Mouse (Mus musculus): ENCODE measurements around the gene Gm38392.
A peak's percentile ranks its signal among the peaks of the same experiment; 100 is the strongest.
"Not testable (repeated sequence)": the region's sequence is repeated elsewhere in the genome, so short reads cannot be mapped to it uniquely, and the experiment has no call there.

Gene Gm38392

GRCm38 (mm10) chr3:88276529-88277143 lies 10.4 kb downstream of the Gm38392 start:
- no peak for DNase-seq (ENCODE audit: low spot score in 2 of 2)

DNA sequence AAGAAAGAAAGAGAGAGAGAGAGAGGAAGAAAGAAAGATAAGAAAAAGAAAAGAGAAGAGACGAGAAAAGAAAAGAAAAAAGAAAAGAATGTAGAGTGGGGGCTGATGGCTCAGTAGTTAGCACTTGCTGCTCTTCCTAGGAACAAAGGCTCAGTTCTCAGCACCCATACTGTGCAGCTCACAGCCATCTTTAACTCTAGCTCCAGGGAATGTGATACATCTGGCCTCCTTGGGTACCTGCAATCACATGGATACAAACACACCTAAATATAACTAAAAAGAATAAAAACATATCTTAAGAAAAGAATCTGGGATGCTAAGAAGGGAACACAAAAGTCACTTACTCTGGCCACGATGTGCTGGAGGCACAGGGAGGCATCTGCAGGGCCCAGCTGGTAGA lies 10.9 kb downstream of the Gm38392 start:
- no peak for DNase-seq (ENCODE audit: low spot score in 2 of 2)

GRCm38 (mm10) chr3:88274002-88274401 lies 13.0 kb downstream of the Gm38392 start:
- no peak for DNase-seq (ENCODE audit: low spot score in 2 of 2)

DNA sequence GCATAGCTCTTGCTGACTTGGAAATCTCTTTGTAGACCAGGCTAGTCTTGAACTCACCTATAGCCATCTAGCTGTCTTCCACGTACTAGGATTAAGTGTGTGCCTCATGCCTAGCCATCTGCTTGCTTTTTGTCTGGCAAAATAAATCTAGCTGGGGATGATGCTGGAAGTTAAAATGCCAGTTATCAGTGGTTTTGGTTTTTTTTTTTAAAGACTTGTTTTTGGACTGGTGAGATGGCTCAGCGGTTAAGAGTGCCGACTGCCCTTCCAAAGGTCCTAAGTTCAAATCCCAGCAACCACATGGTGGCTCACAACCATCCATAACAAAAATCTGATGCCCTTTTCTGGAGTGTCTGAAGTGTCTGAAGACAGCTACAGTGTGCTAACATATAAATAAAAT lies 15.2 kb downstream of the Gm38392 start:
- DNase-seq (ENCODE audit: low spot score in 2 of 2): no peak

- not testable (repeated sequence) for DNase-seq (ENCODE audit: low spot score in 2 of 2)
These were observed 15.7 kb downstream of the Gm38392 start for GRCm38 (mm10) chr3:88271298-88271697.

DNA sequence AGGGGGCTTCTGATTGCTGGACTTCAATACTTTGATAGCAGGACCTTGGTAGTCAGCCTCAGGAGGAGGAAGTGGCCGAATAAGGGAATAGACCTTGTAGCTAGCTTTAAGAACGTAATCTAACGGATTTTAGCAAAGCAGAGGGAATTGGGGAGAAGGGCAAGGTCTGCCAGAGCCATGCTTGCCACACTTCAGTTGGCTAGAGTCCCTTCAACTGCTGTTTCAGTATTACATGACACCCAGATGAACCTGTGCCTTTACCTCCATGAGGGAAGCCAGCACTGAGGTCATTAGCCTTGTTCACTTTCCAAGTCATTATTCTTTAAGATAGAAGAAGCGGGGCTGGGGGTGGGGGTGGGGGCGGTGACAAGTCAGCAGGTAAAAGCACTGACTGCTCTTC lies 18.0 kb downstream of the Gm38392 start:
- DNase-seq (ENCODE audit: low spot score in 2 of 2): no peak

GRCm38 (mm10) chr3:88268014-88268413 lies 19.0 kb downstream of the Gm38392 start:
- DNase-seq (ENCODE audit: low spot score in 2 of 2): not testable (repeated sequence)

DNA sequence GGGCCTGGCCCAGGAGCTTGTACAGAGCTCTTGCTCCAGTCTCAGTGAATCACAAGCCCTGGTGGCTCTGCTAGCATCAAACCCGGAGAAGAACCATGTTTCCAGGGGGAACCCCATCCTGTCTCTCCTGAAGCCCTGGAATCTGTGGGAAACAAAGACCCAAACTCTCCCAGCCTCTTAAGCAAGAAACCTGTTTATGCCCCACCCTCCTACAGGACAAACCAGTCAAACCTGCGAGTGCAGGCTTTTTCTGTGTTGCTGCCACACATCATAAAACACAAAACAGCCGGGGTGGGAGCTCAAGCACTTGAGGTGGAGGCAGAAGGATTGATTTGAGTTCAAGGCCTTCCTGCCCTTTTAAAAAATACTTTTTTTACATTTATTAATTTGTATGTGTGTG lies 24.7 kb downstream of the Gm38392 start:
- DNase-seq (ENCODE audit: low spot score in 2 of 2): no peak

DNA sequence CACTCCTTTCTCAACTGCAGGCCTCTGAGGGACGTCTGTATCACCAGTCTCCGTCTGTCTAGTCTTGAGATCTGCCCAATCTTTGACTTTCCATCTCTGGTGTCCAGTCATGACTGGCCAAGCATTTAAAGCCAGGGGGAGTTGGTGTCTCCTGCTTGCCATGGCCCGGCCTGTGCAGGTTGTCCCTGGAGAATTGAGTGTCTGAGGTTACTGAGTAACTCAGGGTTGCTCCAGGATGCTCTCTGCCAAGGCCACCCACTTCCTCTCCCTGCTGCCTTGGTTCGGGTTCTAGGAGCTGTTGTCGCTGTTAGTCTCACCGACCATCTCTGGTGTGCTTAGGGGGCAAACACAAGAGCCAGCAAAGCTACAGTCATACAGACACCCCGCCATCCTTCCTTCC lies 30.6 kb downstream of the Gm38392 start:
- no peak for DNase-seq (ENCODE audit: low spot score in 2 of 2)

DNA sequence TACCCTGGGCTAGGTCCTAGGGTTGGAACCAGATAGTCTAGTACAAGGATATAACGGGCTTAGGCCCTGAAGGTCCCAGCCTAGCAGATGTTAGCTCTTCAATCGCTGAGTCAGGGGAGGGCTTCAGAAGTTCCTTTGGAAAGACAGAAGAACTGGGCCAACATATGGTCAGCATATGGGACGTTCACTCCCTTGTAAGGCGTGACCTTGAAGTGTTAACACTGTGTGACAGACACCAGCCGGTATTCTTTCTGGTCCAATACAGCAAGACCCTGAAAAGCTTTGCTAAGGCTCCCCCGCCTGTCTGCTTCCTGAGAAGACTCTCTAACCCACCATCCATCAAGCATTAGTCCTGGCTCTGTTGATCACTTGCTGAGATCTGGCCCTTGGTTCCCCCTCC lies 31.1 kb downstream of the Gm38392 start:
- DNase-seq (ENCODE audit: low spot score in 2 of 2): no peak

DNA sequence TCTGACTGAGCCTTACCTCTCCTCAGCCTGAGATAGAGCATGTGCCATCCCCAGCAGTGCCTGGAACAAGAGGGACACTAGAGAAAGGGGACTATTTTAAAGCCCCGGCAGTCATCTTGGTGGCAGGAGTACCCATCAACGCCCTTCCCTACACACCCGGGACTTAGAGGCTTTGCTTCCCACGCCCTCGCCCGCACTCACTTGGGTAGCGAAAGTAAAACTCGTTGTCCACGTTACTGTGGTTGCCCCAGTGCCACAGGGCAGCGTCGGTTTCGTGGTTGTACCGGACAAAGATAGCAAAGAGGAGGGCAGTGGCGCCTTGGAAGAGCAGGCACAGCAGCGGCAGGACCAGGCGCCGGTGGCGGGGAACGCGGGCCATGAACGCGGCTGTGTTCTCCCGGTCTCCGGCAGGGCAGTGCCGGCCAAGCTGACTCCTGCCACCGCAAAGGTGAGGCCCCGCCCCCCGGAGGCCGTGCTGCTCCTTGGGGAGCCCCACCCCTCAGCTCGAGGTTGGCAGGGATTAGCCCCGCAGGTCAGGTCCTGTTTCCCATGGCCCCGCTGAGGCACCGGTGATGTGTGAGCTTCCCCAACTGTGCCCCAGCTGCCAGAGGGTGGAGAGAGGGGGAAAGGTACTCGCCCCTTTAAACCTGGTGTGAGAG lies 32.6 kb downstream of the Gm38392 start, which contains the start of gene Rhbg:
Gene Rhbg, minus strand, starts transcription at position 442 of the 659 bp plus-strand sequence.
- DNase-seq (ENCODE audit: low spot score in 2 of 2): peak; percentile 31 to 37

DNA sequence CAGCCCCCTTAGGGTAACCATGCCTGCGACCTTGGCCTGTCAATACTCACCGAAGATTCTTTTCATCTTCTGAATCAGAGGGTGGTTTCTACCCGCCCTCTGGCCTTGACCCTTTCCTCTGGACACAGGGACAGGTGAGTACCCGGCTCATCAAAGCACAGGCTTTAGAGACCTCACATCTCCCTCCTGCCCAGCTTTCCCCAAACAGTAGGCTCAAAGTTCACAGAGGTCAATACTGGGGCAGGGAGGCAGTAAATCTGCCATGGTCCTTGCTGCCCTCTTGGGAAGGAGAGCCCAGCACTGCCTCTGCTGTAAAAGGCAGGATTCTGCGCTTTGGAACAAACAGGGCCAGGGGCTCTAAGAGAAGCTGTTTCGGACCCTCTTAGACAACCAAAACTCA lies 34.3 kb downstream of the Gm38392 start:
- no peak for DNase-seq (ENCODE audit: low spot score in 2 of 2)

GRCm38 (mm10) chr3:88248406-88248805 lies 38.6 kb downstream of the Gm38392 start:
- DNase-seq (ENCODE audit: low spot score in 2 of 2): no peak

DNA sequence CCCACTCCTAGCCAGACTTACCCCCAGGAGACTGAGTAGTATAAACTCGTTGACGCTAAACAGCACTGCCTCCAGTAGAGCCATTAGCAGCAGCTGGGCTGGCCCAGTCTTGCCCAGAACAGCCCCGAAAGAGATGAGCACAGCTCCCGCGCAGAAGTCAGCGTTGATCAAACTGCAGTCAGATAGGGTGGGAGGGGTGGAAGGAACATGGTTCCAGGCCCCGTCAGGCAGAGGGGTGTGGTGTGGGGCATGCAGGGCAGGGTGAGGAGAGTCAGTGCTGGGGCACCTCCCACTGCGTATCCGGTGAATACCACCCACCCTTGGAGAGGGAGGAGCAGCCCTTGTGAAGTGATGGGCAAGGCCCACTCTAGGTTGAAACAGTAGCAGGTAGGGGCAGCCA lies 39.3 kb downstream of the Gm38392 start:
- no peak for DNase-seq (ENCODE audit: low spot score in 2 of 2)

GRCm38 (mm10) chr3:88245811-88246210 lies 41.2 kb downstream of the Gm38392 start:
- DNase-seq (ENCODE audit: low spot score in 2 of 2): peak; percentile 44 to 56

GRCm38 (mm10) chr3:88244071-88244470 lies 42.9 kb downstream of the Gm38392 start:
- peak; percentile 27 to 31 for DNase-seq (ENCODE audit: low spot score in 2 of 2)

- peak; percentile 52 to 54 for DNase-seq (ENCODE audit: low spot score in 2 of 2)
These were observed 44.5 kb downstream of the Gm38392 start for GRCm38 (mm10) chr3:88242531-88242930.

- no peak for DNase-seq (ENCODE audit: low spot score in 2 of 2)
These were observed 45.8 kb downstream of the Gm38392 start for GRCm38 (mm10) chr3:88241045-88241786.

- no peak for DNase-seq (ENCODE audit: low spot score in 2 of 2)
These were observed 47.6 kb downstream of the Gm38392 start for GRCm38 (mm10) chr3:88239446-88239845.

GRCm38 (mm10) chr3:88238866-88239391 lies 48.1 kb downstream of the Gm38392 start:
- no peak for DNase-seq (ENCODE audit: low spot score in 2 of 2)

DNA sequence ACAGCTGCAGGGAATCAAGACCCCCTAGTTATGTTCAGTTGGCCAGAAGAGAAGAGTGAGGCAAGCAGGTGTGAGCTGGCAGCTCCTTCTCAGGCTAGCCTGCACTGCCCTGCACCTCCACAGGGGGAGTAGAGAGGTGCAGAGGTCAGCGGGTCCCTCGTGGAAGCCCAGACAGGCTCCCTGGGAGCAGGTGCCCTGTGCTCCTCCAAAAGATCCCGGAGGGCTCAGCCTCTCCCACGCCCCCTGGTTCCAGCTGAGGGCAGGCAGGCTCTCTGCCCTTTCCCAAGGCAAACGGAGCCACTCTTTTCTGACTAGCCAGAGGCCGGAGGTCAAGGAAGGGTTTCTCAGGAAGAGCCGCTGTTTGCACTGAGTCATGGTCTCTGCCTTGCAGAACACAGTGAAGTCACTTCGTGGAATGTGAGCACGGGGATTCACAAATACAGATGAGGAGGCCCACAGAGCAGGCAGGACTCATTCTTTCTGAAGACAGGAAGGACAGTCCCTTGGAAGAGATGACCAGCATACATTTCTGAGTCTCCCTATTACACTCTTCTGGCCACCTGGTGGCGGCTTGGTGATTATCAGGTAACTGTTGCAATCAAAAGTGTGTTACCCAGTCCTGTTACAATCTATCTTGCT lies 49.3 kb downstream of the Gm38392 start:
- peak; percentile 22 to 32 for DNase-seq (ENCODE audit: low spot score in 2 of 2)

- no peak for DNase-seq (ENCODE audit: low spot score in 2 of 2)
These were observed 49.9 kb downstream of the Gm38392 start for GRCm38 (mm10) chr3:88237161-88237555.
